Mouse (Mus musculus) midbrain, embryonic 16.5 days (tissue): ENCODE measurements around the gene Il2. TPM values are rescaled to one million over a fixed set of nuclear protein-coding genes. Genes with fewer than 3 reads are reported as not detected.

Source experiments
- ATAC-seq: fragments of 200-750 bp; cut with Nextera tagmentation; 2 replicates; pipeline ENCODE4 v1.8.0; 2017; ENCODE audit warnings: moderate TSS enrichment
- H3K27ac ChIP-seq: fragments of 300-500 bp; sonication (generic); 2 replicates; pipeline ENCODE4 v1.5.1; 2014; ENCODE audit warnings: mild to moderate bottlenecking, low read length, mixed read lengths
- H3K27me3 ChIP-seq: fragments of 300-500 bp; sonication (generic); 2 replicates; pipeline ENCODE4 v1.6.1; 2014; ENCODE audit warnings: low read depth, low read length, mixed read lengths; ENCODE audit not compliant: control insufficient read depth, insufficient read depth
- H3K36me3 ChIP-seq: fragments of 300-500 bp; sonication (generic); 2 replicates; pipeline ENCODE4 v1.6.1; 2014; ENCODE audit warnings: mild to moderate bottlenecking, low read length, moderate library complexity, mixed read lengths; ENCODE audit not compliant: control insufficient read depth, insufficient read depth
- H3K4me1 ChIP-seq: fragments of 300-500 bp; sonication (generic); 2 replicates; pipeline ENCODE4 v1.6.1; 2014; ENCODE audit warnings: mild to moderate bottlenecking, low read length, mixed read lengths; ENCODE audit not compliant: control insufficient read depth, insufficient read depth
- H3K4me2 ChIP-seq: fragments of 300-500 bp; sonication (generic); 2 replicates; pipeline ENCODE4 v1.6.1; 2014; ENCODE audit warnings: mild to moderate bottlenecking, low read length, mixed read lengths
- H3K4me3 ChIP-seq: fragments of 300-500 bp; sonication (generic); 2 replicates; pipeline ENCODE4 v1.5.1; 2014; ENCODE audit warnings: low read depth, mild to moderate bottlenecking, low read length, moderate library complexity, mixed read lengths
- H3K9ac ChIP-seq: fragments of 300-500 bp; sonication (generic); 2 replicates; pipeline ENCODE4 v1.6.1; 2014; ENCODE audit warnings: low read depth, low read length, mixed read lengths
- H3K9me3 ChIP-seq: fragments of 300-500 bp; sonication (generic); replicated peaks from 2 replicates; pipeline ENCODE4 v1.6.1; 2014; ENCODE audit warnings: mild to moderate bottlenecking, low read length, mixed read lengths; ENCODE audit not compliant: control insufficient read depth, poor library complexity, severe bottlenecking
- WGBS: fragments of 180-500 bp; shearing (Covaris S2); extraction: QIAGEN DNeasy Blood & Tissue Kit; methylation state at CpG from one replicate; pipeline ENCODE4 v1.1.7; 2014; 5-methylcytosine and 5-hydroxymethylcytosine counted together
- polyA plus RNA-seq: library from polyadenylated mRNA; unstranded; fragments of >200 nt; fragmentation: Nextera tagmentation; extraction: Ambion mirVana; gene quantifications from 2 replicates; pipeline ENCODE4 v1.2.1, GENCODE M21; 2015

The Il2 gene
- polyA plus RNA-seq, 1 experiment from 2014 or later, result 0.28 TPM

DNA sequence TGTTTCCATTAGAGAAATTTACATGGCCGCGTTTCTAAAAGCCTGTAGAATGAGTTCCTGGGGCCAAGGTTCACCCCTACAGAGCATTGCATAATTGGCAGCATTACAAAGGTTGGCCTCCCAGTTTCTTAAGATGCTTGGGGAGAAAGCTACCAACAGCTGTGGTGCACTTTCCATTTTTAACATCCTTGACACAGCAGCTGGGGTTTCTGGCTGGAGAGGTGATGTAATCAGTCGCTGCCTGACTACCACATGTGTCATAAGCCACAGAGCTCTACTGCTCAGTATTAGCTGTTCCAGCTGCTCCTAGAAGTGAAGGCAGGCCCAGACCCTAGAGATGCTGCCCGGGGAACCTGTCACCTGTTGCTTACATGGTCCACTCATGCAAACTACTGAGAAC is 2.5 kb upstream of the Il2 start:
- no peak overlapping the region for H3K27ac ChIP-seq
- H3K4me2 ChIP-seq, result no peak overlapping the region
- H3K27me3 ChIP-seq, result no peaks in the 10 kb centered on the region
- H3K4me3 ChIP-seq, result no peak overlapping the region
- ATAC-seq, result no peak
- 62% methylated on average over 4 of the region's 4 CpGs for WGBS
- H3K9me3 ChIP-seq, result no peaks in the 10 kb centered on the region
- no peaks in the 10 kb centered on the region for H3K36me3 ChIP-seq
- no peaks in the 10 kb centered on the region for H3K4me1 ChIP-seq
- no peak overlapping the region for H3K9ac ChIP-seq

DNA sequence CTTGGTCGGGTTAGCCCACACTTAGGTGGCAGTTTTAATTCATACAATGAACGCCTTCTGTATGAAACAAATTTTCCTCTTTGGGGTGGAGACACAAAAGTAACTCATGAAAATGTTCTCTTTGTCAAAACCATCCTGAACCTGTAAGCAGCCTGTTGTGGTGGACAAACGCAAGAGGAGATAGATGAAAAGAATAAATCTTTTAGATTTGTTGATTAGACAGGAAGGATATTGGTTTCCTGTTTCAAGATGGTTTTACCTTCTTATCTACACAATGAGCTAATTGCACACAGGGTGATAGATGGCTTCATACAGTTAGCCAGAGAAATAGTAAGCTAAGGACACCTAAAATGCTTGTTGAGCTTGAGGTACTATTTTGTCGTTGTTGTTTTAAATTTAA is 403 bp upstream of the Il2 start:
- no peak for ATAC-seq
- H3K9me3 ChIP-seq, result no peaks in the 10 kb centered on the region
- no peak overlapping the region for H3K4me3 ChIP-seq
- no peaks in the 10 kb centered on the region for H3K36me3 ChIP-seq
- no peaks in the 10 kb centered on the region for H3K4me1 ChIP-seq
- H3K27ac ChIP-seq, result no peak overlapping the region
- H3K9ac ChIP-seq, result no peak overlapping the region
- no peaks in the 10 kb centered on the region for H3K27me3 ChIP-seq
- WGBS, result 86% methylated on average over 4 of the region's 4 CpGs
- H3K4me2 ChIP-seq, result no peak overlapping the region

DNA sequence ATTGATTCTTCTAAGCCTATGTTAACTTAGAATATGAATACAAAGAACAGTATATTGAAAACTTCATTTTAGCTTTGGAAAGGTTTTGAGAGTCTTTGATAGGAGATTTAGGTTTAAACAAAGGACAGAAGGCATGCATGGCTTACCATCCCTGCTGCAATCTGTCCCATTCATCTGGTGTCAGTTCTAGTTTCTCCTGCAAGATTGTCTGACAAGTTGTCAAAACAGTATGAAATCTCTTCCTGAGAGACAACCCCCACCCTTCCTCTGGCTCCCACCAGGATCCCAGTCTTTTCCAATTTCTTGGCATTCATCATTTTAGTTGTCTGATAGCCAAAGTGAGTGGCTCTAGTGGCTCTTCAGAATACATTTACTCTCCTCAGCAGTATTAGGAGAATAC is 35.0 kb downstream of the Il2 start:
- Histone ChIP-seq H3K9me3 (no peaks in the 10 kb centered on the region), H3K4me1 (no peaks in the 10 kb centered on the region), H3K27ac (no peak overlapping the region), H3K4me3 (no peak overlapping the region), H3K27me3 (no peaks in the 10 kb centered on the region), H3K9ac (no peak overlapping the region), H3K4me2 (no peak overlapping the region), H3K36me3 (no peaks in the 10 kb centered on the region)
- no peak for ATAC-seq

DNA sequence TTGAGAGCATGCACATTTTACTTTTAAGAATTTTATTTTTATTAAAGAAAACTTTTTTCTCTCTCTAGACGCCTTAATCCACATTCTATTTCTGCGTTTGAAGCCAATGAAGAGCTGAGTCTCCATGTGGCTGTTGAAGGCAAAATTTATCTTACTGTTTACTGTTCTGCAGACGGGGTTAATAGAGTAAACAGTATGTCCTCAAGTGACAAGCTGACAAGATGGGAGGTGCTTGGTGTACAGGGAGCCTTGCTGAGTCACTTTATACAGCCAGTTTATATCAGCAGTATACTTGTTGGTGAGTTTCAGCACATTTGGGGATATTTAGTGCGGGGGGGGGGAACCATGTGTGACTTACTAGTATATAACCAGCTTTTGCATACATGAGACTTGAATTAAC is 40.9 kb downstream of the Il2 start:
- no peak for ATAC-seq
- H3K4me2 ChIP-seq, result no peak overlapping the region
- WGBS, result 86% methylated on average over 4 of the region's 4 CpGs

DNA sequence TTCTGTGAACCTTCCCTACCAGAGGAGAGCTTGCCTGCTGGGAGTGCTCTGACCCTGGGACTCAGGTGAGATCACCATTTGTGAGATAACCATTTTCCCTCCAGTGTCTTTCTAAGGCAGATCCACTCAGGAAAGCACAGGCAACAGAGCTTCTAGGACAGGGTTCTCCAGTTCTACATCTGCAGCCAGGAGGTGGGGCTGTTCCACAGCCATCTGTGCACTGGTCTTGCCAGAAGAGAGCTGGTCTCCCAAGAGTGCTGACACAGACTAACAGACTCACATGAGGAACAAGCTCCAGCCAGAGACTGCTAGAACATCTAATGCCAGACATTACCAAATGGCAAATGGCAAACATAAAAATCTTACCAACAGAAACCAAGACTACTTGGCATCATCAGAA is 52.5 kb downstream of the Il2 start:
- Histone ChIP-seq H3K4me3 (no peak overlapping the region), H3K27ac (no peak overlapping the region), H3K27me3 (no peaks in the 10 kb centered on the region), H3K4me2 (no peak overlapping the region), H3K36me3 (no peaks in the 10 kb centered on the region), H3K9ac (no peak overlapping the region), H3K9me3 (0 out of 2 replicates have a peak, but pooled peaks cover 2% of the 10 kb centered on the region), H3K4me1 (no peaks in the 10 kb centered on the region)
- no peak for ATAC-seq

More for the DNA sequence above, 40.9 kb downstream of the Il2 start:
- Histone ChIP-seq H3K27me3 (no peaks in the 10 kb centered on the region), H3K9me3 (no peaks in the 10 kb centered on the region), H3K36me3 (no peaks in the 10 kb centered on the region), H3K4me1 (no peaks in the 10 kb centered on the region), H3K4me3 (no peak overlapping the region), H3K27ac (no peak overlapping the region), H3K9ac (no peak overlapping the region)

Other genes with a start within 250 kb of the Il2 start
- 0.19 and 0.22 TPM in 2 replicates for gene Adad1, start 62.4 kb downstream of the Il2 start, polyA plus RNA-seq
- gene Il21, start 106.7 kb upstream of the Il2 start, polyA plus RNA-seq, result not detected in 2 replicates
- gene Bbs12, start 186.6 kb upstream of the Il2 start, polyA plus RNA-seq, result 4.1 and 4.8 TPM in 2 replicates
- gene Cetn4, start 186.7 kb upstream of the Il2 start, polyA plus RNA-seq, result 2.3 and 4.0 TPM in 2 replicates
- gene Fgf2, start 222.4 kb upstream of the Il2 start, polyA plus RNA-seq, result 0.44 and 0.55 TPM in 2 replicates